Mouse (Mus musculus) olfactory bulb, adult 2 months (tissue): ENCODE results near the gene Acot3. TPM values are rescaled to one million over a fixed set of nuclear protein-coding genes. Genes with fewer than 3 reads are reported as not detected.
"Not testable (repeated sequence)": the region's sequence is repeated elsewhere in the genome, so short reads cannot be mapped to it uniquely, and the experiment has no call there.

Experiments
- H3K27ac ChIP-seq: fragments of 200-500 bp; 2 replicates; pipeline ENCODE4 v1.5.1; 2012; ENCODE audit warnings: low read depth, low read length; ENCODE audit not compliant: insufficient read depth
- H3K4me1 ChIP-seq: fragments of 200-500 bp; 2 replicates; pipeline ENCODE4 v1.6.1; 2012; ENCODE audit warnings: low read length; ENCODE audit not compliant: control insufficient read depth, insufficient read depth
- H3K4me3 ChIP-seq: fragments of 200-500 bp; 2 replicates; pipeline ENCODE4 v1.5.1; 2012; ENCODE audit warnings: mild to moderate bottlenecking, low read depth, low read length, moderate library complexity; ENCODE audit not compliant: insufficient read depth
- CTCF ChIP-seq: fragments of 200-500 bp; IDR thresholded peaks from 2 replicates; pipeline ENCODE4 v1.5.1; 2012; ENCODE audit warnings: low read depth, mild to moderate bottlenecking, low read length, moderate library complexity; ENCODE audit not compliant: insufficient read depth
- POLR2A ChIP-seq: fragments of 200-500 bp; IDR thresholded peaks from 2 replicates; pipeline ENCODE4 v1.6.1; 2012; ENCODE audit warnings: mild to moderate bottlenecking, low read depth, low read length, moderate library complexity; ENCODE audit not compliant: insufficient read depth
- WGBS: fragments of 180-500 bp; shearing (Covaris S2); methylation state at CpG from one replicate; pipeline ENCODE4 v1.1.7; 2018; 5-methylcytosine and 5-hydroxymethylcytosine counted together
- polyA plus RNA-seq: library from polyadenylated mRNA; stranded (reverse); fragments of >200 nt; gene quantifications from 2 replicates; pipeline ENCODE4 v1.2.4, GENCODE M21; 2012; ENCODE audit warnings: low replicate concordance; ENCODE audit not compliant: missing spikeins, insufficient read depth, insufficient read length

Acot3 gene
- polyA plus RNA-seq, 1 experiment: not detected

DNA sequence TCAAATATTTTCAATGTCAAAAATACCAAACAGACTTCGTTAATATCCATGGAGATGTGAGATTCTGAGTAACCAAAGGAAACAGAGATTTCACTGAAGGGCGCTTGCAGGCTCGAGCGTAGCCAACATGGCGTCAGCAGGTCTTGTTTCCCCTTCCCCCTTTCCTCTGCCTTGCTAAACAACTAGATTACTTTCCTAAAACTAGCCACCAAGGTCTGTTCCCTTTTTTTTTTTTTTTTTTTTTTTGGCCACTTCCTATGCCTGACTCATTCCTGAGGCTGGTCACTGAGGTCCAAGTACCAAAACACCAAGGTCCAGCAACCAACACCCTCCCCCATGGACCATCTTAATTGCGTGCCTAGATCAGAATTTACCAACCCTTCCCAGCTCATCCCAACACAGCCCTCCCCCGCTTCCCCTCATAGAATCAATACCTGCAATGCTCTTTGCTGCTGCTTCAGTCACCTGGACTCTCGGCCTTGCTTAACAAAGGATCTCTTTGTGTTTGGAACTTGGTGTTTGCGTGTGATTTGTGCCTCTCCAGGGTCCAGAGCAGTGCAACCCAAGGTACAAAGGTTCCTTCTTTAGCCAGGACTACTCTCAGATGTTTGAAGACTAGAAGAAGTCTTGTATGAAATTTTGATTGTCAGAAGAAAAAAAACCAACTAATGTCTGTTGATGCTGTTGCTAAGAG, 28.7 kb upstream of the Acot3 start:
- WGBS: 88% methylated on average over 9 of the region's 9 CpGs
- TF ChIP-seq CTCF: no peak
- no peak for TF ChIP-seq POLR2A
- Histone ChIP-seq H3K27ac (no peak overlapping the region), H3K4me1 (no peaks in the 10 kb centered on the region), H3K4me3 (no peak overlapping the region)

- TF ChIP-seq CTCF: no peak
- no peak for TF ChIP-seq POLR2A
- Histone ChIP-seq H3K4me1 (no peaks in the 10 kb centered on the region), H3K4me3 (no peak overlapping the region), H3K27ac (no peak overlapping the region)
- WGBS: 86% methylated on average over 7 of the region's 7 CpGs
Observed at GRCm38 (mm10) chr12:84025888-84026287, 26.1 kb upstream of the Acot3 start.

DNA sequence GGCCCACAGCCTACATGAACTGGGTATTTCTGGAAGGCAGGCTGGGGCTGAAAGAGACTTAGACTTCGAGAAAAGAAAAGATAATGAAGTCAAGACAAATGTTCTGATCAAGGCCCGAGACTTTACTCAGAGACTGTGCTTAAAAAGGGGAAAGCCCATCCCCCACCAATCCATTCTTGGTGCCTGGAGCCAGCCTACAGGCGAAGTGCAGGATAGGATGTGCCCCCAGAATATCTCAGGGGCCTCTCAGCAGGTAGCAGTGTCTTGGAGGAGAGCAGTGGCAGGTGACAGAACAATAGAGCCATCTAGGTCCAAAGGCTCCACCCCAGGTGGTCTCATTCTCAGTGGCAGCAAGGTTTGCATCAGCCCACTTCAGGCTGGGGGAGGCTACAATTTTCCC, 23.6 kb upstream of the Acot3 start:
- not testable (repeated sequence) for H3K4me1 ChIP-seq, H3K27ac ChIP-seq, H3K4me3 ChIP-seq
- WGBS: 59% methylated on average over 3 of the region's 3 CpGs

GRCm38 (mm10) chr12:84029043-84029442, 22.9 kb upstream of the Acot3 start:
- H3K4me1 ChIP-seq, H3K4me3 ChIP-seq, H3K27ac ChIP-seq: not testable (repeated sequence)
- WGBS: 98% methylated on average over 1 of the region's 1 CpGs

- no peaks in the 10 kb centered on the region for H3K4me1 ChIP-seq
- 52% methylated on average over 4 of the region's 4 CpGs for WGBS
Observed at GRCm38 (mm10) chr12:84030659-84031332, 21.1 kb upstream of the Acot3 start.

DNA sequence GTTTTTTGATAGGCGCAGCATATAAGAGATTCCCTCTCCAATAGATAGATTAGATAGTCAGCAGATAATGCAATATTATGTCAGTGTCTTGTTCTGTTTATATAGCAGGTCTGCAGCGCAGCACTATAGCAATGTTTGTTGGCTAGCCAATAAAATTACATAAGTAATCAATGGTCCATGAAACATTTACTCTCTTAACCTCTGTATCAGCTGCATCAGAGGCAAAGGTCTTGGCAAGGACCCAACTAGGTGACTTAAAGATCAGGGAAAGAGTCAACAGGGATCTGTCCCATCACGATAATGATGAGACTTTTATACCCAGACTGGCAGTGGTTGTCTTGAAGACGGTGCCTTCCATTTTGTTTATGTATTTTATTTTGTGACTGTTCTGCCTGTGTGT, 19.1 kb upstream of the Acot3 start:
- Histone ChIP-seq H3K27ac (no peak overlapping the region), H3K4me1 (0 out of 2 replicates have a peak, but pooled peaks cover 2% of the 10 kb centered on the region), H3K4me3 (no peak overlapping the region)
- TF ChIP-seq POLR2A: no peak
- TF ChIP-seq CTCF: no peak
- WGBS: 91% methylated on average over 4 of the region's 4 CpGs

More at GRCm38 (mm10) chr12:84030659-84031332, 21.1 kb upstream of the Acot3 start:
- TF ChIP-seq POLR2A (no peak), CTCF (0 out of 2 replicates have a peak, but pooled peaks have one; percentile 10)
- no peak overlapping the region for H3K4me3 ChIP-seq
- no peak overlapping the region for H3K27ac ChIP-seq

DNA sequence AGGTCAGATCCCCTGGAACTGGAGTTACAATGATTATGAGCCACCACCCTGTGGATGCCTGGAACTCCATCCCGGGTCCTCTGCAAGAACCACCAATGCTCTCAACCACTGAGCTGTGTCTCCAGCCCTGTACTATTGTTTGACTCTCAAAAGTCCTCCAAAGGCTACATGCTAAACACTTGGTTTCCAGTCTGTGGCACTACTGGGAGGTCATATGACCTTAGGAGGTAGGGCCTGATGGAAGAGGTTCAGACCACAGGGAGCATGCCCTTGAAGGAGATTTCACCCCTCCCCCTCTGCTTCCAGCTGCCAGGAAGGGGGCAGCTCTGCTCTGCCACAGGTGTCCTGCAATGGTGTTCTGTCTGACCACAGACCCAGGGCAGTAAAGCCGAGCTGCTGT, 18.6 kb upstream of the Acot3 start:
- H3K4me3 ChIP-seq, H3K27ac ChIP-seq, H3K4me1 ChIP-seq: not testable (repeated sequence)
- WGBS: 91% methylated on average over 2 of the region's 2 CpGs

- TF ChIP-seq POLR2A (no peak), CTCF (no peak)
- 83% methylated on average over 4 of the region's 4 CpGs for WGBS
- H3K4me1 ChIP-seq: 0 out of 2 replicates have a peak, but pooled peaks cover 2% of the 10 kb centered on the region
Observed at GRCm38 (mm10) chr12:84034108-84034507, 17.8 kb upstream of the Acot3 start.

GRCm38 (mm10) chr12:84038241-84038640, 13.7 kb upstream of the Acot3 start, which contains the start of gene Acot4:
Gene Acot4 (plus strand): TSS chr12:84038379.
- not testable (repeated sequence) for H3K4me1 ChIP-seq, H3K27ac ChIP-seq
- peak within 1 kb of the TSS; percentile 79 for H3K4me3 ChIP-seq
- 13% methylated on average over 27 of the region's 32 CpGs for WGBS

More at GRCm38 (mm10) chr12:84034108-84034507, 17.8 kb upstream of the Acot3 start:
- Histone ChIP-seq H3K4me3 (no peak overlapping the region), H3K27ac (no peak overlapping the region)

DNA sequence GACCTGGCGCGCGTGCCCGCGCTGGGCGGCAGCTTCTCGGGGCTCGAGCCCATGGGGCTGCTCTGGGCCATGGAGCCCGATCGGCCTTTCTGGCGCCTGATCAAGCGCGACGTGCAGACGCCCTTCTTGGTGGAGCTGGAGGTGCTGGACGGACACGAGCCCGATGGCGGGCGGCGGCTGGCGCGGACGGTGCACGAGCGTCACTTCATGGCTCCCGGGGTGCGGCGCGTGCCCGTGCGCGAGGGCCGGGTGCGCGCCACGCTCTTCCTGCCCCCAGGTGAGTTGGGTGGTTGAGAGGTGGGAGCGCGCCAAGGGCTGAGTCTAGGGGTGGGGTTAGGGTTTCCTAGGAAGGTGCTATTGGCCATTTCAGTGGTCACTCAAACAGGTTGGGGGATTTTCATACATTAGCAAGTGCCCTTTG, 13.2 kb upstream of the Acot3 start, which contains the start of gene Gm49366:
Gene Gm49366, plus strand, starts transcription at position 245 of the 421 bp plus-strand sequence.
- not testable (repeated sequence) for H3K27ac ChIP-seq, H3K4me1 ChIP-seq
- WGBS: 4% methylated on average over 39 of the region's 39 CpGs
- peak within 1 kb of the TSS; percentile 79 for H3K4me3 ChIP-seq
